Mouse (Mus musculus) kidney, adult 11 months (tissue): ENCODE measurements at regions not wholly inside any gene's neighbourhood (a gene's known extent, or its start where the extent isn't known, plus 50 kb on each side); places are given as distances from the start of the nearest gene placed in this dataset.

ENCODE experiments used
- DNase-seq: peaks from one replicate; pipeline ENCODE4 v3.0.0; 2022

DNA sequence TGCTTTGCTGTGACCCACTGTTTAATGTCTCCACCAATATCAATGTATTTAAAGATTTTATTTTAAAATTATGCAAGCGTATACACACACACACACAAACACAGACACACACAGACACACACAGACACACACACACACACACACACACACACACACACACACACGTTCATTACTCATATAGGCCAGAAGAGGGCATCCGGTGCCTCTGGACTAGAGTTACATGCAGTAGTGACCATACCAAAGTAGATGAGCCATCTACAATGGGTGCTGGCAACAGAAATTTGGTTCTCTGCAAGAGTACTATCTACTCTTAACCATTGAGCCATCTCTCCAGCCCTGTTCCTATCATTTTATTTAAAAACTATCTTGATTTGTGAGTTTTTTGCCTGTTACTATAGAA, 130.2 kb upstream of the Fstl4 start:
- DNase-seq = no peak

GRCm38 (mm10) chr11:52635716-52636389, 128.6 kb upstream of the Fstl4 start:
- no peak for DNase-seq

DNA sequence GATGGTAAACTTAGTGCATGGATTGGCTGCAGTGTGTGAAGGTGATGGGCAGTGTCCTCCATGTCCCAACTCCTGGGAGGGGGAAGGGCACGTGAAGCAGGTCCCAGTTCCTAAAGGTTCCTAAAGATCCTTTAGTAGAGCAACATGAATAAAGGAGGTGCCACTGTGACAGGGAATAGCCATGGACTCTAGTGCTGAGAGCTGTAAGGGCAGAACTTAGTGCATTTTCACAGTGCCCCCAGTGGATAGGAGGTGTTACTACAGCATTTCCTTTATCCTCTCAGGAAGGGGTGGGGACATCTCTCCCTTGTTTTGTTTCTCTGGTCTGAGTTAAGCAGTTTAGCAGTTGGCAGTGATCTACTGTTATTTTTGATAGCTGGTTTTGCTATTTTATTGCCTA, 125.5 kb upstream of the Fstl4 start:
- DNase-seq = no peak

DNA sequence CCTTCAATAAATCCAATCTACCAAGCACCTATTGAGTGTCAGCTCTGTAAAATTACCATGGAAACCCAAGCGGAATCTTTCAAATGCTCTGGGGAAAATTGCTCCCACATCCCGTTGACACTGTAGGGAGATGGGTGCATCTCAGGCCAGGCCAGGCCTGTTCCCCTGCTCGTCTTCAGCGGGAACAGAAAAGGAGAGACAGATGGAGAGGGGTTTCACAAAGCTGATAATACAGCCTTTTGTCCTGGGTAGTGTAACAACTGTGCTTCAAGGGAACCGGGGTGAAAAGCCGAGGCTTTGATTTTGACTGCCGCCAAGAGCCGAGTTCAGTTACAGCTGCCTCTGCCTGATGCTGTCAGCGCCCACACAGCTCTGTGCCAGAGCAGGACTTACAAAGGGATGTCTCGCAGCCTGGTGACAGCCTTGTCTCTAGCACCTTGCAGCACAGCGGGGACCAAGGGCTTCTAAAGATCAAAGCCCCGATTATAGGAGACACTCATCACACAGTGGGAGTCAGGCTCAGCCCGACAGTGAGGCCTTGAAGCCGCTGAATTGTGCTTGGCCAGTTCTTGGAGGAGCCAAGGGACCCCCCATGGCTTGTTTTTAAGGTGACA, 122.6 kb upstream of the Fstl4 start:
- DNase-seq = no peak

GRCm38 (mm10) chr11:52644081-52644768, 120.2 kb upstream of the Fstl4 start:
- DNase-seq = no peak

- no peak for DNase-seq
These were observed 116.1 kb upstream of the Fstl4 start for GRCm38 (mm10) chr11:52648176-52648839.

DNA sequence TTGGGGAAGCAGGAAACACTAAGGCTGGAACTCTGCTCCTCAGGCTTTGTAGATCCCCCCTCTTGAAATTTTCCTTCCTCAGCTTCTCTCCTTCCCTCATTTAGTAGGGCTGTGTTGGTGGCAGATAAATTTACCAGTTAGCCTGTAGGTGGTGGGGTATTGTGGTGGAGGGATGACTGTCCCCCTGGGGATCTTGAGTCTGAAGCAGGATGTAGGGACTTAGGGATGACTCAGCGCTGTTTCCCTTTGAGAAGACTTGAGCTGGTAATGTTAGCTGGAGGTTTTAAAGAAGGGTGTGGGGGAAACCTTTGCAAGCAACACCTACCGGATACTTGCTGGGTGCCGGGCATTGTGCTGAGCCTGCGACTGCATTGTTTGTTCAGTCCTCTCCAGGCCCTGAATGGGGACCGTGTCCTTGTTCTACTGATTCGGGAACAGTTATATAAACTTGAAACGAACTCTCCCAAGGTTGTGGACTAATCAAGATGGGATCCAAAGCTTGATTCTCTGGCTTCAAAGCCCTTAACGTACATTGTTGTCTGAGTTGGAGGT, 115.5 kb upstream of the Fstl4 start:
- no peak for DNase-seq

- no peak for DNase-seq
These were observed 109.8 kb upstream of the Fstl4 start for GRCm38 (mm10) chr11:52654640-52655039.

DNA sequence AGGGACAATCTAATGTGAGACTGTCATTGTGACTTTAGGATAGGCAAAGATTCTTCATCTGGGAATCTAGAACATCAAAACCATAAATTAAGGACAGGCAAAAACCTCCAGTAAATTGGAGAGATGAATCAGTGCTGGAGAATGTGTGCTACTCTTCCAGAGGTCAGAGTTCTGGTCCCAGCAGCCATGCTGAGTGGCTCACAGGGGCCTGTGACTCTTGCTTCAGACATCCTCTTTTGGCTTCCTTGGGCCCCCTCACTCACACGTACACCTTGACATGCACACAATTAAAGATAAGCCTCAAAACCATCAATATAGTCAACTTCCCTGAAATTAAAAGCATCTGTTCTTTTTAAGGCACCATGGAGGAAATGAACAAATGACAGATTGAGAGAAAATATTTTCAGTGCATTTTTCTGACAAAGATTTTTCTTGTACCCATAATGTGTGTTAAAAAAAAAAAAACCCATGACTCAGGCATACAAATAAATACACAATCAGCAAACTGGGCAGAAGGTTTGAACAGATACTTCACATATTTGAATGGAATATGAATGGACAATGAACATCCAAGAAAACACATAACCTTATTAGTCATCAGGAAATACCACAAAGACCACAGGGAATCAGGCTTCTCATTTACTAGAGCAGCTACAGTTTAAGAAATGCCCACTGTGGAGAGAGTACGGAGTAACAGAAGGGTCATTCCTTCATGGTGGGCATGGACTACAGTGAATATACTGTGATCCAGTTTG, 108.5 kb upstream of the Fstl4 start:
- no peak for DNase-seq

GRCm38 (mm10) chr11:52661234-52661633, 103.2 kb upstream of the Fstl4 start:
- no peak for DNase-seq

- no peak for DNase-seq
These were observed 102.4 kb upstream of the Fstl4 start for GRCm38 (mm10) chr11:52661894-52662593.

DNA sequence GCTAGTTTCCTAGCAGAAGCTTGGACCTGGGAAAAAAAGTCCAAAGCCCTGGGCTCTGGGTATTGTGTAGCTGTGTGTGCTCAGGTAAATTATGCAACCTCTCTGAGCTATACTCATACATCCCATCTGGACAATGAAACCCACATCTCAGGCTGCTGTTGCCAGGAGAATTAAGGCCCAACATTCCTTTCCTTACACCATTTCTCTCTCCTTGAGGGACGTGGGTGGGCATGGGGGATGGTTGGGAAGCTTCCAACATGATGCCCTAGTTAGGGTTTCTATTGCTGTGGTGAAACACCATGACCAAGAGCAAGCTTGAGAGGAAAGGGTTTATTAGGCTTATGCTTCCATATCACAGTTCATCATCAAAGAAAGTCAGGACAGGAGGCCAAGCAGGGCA, 99.1 kb upstream of the Fstl4 start:
- no peak for DNase-seq

DNA sequence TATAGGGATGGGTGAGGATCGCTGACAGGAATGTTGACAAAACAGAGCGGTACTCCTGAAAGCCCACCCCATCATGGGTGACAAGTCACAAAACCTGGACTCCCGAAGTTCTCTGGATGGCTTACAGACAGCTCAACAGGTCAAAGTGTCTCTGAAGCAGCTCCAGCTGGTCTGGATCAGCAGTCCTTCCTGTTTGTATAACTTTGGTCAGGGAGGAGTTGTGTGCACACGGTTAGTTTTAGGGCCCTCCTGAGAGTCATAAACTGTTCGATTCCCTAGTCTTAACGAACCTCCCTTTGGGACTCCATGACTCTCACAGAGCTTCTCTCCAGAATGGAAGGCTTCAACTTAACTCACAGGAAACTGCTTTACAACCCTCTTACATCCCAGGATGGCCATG, 89.4 kb upstream of the Fstl4 start:
- no peak for DNase-seq

DNA sequence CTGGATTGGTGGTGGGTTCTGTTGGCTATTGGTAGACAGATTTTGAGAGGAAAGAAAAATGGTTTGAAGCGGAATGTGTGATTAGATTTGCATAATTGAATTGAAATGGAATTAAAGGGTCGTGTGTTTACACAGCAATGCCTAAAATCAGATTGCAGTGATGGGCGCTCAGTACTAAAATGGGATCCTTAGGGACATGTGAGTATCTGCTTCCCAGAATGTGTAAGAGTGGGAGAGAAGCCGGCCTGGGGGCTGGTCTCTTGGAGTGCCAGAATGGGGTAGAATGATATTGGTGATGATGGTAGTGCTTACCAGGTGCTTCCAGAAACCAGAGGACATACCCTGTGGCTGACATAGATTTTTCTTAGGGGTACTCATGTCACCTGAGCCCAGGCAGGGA, 86.2 kb upstream of the Fstl4 start:
- DNase-seq = no peak

- DNase-seq = no peak
These were observed 79.0 kb upstream of the Fstl4 start for GRCm38 (mm10) chr11:52685436-52685835.

GRCm38 (mm10) chr11:52692701-52693100, 71.7 kb upstream of the Fstl4 start:
- no peak for DNase-seq

- no peak for DNase-seq
These were observed 62.8 kb upstream of the Fstl4 start for GRCm38 (mm10) chr11:52701682-52702081.

DNA sequence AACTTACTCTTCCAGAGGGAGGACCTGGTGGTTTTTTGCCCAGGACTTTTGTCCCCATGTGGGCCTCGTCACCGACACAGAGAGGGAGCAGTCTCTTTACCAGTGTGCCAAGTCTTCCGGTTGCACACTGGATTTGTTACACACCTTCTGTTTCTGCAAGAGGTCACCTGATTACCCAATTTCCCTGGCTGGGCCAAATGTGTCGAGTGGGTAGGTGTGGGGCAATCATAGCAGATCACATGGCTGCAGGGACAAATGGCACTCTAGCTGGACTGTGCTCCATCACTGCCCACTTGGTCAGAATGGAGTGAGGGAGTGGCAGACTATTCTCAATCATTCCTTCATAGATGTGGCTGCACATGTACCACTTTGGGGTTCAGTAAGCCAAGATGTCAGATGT, 61.0 kb upstream of the Fstl4 start:
- no peak for DNase-seq
